Mouse (Mus musculus) left cerebral cortex, adult 18-20 months (tissue): ENCODE measurements at regions not wholly inside any gene's neighbourhood (a gene's known extent, or its start where the extent isn't known, plus 50 kb on each side); places are given as distances from the start of the nearest gene placed in this dataset.
"Not testable (repeated sequence)": the region's sequence is repeated elsewhere in the genome, so short reads cannot be mapped to it uniquely, and the experiment has no call there.

Experiments
- DNase-seq, 2 experiments: peaks; one replicate each; pipeline ENCODE4 v3.0.0; 2021 to 2022; ENCODE audit warnings: low spot score in 2 of 2, mixed read lengths in 1 of 2

DNA sequence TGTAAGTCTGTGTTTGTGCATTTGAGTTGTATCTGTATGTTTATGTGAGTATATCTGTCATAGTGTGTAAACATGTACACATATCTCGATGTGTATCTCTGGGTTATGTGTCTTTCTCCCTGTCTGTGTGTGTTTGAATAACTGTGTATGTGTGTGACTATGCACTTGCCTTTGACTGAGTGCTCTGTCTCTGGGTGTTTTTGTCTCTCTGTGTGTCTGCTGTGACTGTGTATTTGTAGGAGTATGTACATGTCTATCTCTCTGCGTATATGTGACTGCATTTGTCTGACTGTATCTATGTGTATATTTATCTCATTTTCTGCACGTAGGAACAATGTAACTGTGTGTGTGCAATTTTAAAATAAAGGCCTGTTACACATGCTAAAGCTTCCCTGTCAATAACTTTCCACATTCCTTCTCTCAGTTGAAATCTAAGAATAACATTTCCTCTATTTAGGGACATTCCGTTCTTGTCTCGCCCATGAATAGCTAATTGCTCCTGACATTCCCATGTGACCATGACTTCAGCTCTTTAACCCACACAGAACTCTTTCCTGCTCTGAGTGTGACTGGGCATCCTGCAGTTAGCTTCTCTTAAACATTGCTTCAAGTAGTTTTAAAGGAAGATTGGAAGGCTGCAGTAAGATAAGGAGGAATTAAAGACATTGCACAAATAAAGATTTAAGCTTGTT is 257.2 kb upstream of the Klf6 start:
- no peak for DNase-seq

DNA sequence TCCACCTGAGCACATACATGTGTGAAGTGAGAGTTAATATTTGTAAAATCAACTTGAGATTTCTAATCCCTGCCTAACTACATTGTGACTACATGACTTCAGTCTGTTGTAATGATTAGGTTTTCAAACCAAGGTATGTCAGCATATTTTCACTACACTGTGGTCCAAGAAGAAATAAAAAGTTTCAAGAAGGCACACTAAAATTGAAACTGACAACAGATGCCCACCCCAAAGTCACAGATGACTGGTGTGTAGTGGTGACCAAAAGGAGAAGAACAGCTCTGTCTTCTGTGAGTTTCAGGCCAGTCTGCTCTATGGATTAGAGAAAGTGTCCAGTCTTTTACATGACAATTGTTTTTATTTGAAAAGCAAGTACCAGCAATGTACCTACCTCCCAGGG is 255.9 kb upstream of the Klf6 start:
- DNase-seq = no peak

DNA sequence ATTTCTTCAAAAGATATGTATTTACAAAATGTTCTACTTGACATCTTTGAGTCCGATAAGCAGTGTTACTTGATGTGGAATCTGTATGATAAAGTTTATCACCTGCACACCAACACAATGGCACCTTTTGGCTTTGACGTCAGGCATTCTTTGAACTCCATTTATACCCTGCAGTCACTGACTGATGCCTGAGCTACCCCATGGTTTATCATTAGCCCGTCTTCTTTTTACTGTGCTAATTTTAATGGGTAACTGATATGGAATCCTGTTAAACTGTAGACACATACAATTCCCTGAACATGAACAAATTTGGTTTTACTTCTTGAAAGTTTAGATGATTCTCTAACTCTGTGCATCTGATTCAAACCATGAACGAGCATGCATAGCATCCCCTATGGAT is 253.8 kb upstream of the Klf6 start:
- no peak for DNase-seq

DNA sequence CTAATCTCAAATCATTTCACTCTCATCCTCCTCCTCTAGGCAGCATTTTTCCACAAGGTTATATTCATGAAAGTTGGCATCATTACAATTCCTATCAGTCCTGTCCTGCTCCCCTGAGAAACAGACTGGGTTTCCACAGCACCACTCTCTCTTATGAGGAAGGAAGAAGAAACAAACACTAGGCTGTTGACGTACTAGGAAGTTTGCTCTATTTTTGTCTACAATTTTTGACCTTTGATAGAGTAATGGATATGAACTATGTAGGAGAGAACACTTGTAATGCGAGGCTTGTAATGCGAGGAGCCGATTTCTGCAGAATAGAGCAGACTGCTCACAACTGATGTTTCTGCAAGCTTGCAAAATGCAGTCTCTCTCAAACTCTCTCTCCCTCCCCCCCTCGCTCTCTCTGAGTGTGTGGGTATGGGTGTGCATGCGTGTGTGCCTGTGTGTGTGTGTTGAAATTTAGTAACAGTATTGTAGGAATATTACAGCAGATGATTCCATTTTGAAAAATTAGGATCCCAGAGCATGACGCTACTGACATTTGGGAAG is 247.0 kb upstream of the Klf6 start:
- DNase-seq = no peak

DNA sequence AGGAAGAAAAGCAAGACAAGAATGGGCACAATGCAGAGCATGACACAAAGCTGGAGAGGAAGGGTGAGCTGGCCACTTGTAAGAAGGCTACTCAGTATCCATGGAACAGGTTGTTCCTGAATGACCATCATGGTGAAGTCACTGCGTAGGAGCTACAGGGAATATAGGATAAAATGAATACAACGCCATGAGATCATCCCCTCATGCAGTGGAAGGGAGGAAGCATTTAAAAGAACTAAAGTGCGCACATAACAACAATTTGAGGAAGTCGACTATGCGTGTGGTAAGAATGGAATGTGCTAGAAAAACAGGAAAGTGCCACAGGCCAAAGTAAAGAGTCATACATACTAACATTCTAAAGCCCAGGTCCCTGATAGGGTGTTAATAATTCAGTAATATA is 246.4 kb upstream of the Klf6 start:
- no peak for DNase-seq

DNA sequence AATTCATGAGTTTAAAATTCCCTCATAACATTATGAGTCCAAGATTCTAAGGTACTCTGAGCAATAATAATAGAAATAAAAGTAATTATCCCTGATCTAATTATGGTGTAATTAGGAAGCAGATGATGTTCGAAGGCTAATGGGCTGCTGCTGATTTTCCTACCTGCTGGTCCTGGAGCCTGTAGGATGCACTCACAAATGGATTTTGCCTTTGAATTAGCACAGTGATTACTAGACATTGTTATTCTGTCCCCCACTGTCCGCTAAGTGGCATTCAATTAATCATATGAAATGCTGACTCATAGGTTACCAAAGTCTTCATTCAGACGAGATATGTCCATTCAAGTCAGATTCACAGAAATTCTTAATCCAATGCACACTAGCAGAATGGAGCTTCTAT is 246.0 kb upstream of the Klf6 start:
- no peak for DNase-seq

DNA sequence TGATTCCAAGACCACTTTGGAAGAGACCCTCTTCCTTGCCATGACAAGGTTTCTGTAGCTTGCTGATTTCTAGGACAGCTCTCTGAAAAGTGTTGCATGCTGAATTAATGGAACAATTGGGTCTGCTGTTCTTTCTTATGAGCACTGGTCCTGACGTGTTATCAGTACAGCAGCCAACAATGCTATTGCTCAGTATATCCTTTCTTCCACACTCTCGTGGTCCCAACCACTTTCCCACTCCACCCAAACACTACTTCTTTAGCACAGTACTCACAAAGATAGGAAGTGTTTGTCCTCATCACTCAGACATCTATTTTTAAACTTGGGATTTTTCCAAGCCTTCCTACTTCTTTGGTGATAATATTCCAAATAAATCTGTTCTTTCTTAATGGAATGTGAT is 233.2 kb upstream of the Klf6 start:
- no peak for DNase-seq

DNA sequence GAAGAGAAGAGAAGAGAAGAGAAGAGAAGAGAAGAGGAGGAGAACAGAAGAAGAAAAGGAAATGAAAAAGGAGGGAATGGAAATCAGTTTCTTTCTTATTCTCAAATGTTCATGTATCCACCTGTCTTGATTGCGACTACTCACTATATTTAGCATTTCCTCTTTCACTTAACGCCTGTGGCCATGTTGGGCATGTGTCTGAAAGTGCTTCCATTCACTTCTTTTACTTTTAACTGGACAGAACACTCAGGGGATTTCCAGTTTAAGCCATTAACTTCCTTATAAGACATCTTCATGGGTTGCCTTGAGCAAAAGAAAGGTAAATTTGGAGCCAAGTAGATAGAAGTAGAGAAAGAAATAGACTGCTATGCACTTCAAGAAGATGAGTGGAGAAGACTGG is 226.3 kb upstream of the Klf6 start:
- DNase-seq = no peak

DNA sequence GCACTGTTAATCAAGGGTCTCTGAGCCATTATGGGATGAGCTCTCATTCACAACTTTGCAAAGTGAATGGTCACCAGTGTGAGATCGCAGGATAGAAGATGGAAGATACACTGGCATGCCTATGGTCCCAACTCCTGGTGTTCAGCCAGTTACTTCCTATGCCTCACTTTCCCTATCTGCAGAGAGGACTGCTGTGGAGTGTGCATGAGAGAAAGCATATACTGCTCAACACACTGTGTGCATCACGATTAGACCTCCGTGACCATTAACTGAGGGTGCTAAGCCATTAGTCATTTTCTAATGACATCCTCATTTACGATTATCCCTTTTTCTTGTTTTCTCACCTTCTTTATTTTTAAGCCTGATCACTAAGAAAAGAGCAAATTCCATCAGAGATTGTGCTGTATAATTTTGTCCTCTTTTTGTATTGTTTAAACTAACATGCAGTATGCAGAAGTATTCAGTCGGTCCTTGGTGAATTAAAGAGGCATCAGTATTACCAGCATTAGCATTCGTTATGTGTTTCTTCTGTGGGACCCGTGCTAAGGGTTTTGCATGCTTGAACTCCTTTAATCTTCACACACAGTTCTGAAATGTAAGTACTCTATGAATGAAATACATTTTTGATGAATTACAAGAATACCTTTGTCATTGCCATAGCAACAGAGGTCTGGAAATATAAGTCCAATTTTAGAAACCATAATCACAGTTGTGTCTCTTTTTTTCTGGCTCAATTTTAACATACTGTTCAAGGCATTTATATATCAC is 219.4 kb upstream of the Klf6 start:
- no peak for DNase-seq

DNA sequence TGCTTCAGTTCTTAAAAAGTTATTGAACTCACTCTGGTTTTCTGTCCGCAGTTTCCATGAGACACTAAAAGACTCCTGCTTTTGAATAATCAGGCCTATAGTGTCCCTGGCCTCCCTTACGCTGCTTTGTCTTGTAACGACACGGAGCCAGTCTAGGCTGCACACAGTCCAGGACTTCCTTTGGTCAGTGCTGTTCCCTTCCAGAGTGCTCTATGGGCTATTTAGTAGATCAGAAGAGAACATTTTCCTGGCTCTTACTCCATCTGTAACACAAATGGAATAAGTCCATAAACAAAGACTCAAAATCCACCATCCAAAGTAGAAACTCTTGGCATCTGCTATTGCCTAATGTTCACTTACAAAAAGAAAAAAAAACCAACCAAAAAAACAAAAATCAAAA is 213.0 kb upstream of the Klf6 start:
- no peak for DNase-seq

DNA sequence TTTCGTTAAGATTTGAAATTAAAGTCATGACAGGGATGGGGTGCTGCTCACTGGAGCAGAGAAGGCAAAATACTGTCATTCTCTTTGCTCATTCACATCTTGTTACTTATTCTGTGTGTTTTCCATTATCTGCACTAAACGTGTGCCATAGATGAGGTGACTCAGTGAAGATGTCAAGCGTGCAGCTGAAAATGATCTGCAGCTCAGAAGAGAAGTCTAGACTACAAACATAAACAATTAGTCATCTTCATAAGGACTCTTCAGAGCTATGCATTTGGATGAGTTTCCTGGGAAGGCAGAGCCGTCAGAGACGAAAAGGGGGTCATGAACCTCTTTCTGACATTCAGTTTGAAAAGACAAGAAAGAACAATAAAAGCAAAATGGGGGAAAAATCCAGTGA is 203.7 kb upstream of the Klf6 start:
- DNase-seq = no peak

DNA sequence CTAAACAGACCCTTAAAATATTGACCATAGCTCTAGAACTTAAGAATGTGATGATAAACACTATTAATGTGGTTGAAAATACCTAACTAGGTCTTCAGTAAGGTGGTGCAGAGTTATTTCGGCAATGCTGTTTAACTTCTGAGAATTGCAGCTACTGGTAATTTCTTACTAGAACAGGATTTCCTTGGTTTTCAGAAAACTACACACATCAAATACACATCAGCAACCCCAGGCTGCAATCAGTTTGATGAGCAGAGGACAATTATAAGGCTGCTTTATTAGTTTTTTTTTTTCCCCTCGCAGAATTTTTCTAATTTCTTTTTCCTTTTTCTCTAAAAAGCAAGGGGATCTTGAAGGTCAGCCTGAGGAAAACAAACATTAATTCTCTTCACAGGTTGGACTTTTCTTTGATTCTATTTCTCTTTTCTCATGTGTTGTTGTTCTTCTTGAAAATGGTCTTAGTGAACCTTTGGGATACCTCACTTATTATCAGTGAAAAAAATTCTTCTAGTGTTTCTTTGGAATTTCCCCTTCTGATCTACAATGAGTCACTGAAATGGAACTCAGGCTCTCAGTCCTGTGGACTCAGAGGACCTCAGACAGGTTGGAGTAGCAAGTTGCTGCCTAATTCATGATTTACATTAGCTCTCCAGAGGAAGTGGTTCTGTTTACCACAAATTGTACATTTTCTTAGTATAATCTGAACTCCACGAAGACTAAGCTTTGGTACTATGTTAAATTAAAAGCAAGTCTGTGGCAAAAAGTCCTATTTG is 194.9 kb upstream of the Klf6 start:
- DNase-seq = no peak

DNA sequence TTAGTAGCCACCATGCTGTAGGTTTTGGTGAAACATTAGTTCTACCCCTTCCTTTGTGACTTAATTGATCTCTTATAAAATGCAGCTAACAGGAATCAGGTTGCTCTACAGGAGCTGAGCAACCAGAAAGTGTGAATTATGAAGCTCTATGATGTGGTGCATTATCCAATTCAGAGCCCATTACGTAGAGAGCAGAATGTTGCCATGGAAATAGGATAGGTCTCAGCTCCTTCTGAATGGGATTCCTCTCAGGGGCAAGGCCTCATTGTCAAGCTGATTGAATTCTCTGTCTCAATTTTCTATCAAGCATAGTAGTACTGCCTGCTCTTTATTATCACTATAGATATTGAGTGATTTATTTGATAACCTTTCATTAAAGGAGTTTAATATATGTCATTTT is 185.6 kb upstream of the Klf6 start:
- DNase-seq = no peak

DNA sequence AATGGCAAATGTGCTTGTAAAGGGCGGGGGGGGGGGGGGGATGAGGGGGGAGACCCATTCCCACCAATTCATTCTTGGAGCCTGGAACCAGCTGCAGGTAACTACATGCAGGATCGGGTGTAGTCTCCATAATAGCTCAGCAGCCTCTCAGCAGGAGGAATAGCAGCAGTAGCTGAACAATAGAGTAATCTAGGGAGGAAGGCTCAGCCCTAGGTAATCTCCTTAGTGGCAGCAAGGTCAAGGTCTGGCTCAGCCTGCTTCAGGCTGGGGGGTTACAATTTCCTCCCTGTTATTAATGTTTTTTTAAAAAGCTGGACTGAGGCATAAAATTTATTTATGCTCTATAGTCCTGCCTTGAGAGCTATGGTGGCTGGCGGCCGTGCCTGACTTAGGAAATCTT is 171.2 kb upstream of the Klf6 start:
- no peak for DNase-seq

DNA sequence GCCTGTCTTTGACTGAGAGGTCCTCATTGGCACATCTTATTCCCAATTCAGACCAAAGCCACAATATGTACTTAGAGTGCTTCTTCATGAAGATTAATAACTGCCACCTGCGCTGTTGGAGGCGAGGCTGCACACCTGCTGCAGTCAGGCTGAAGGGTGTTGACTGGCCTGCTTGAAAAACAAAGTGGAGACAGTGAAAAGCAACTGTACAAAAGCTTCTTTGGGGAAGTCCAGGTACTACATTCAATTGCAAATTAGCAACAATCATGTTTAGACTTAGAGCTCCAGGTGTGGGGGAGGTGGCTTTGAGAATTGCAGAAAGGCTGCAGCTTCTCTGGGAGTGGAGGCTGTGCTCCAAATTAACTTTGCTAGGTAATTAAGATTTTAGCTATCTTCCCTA is 170.6 kb upstream of the Klf6 start:
- not testable (repeated sequence) for DNase-seq

DNA sequence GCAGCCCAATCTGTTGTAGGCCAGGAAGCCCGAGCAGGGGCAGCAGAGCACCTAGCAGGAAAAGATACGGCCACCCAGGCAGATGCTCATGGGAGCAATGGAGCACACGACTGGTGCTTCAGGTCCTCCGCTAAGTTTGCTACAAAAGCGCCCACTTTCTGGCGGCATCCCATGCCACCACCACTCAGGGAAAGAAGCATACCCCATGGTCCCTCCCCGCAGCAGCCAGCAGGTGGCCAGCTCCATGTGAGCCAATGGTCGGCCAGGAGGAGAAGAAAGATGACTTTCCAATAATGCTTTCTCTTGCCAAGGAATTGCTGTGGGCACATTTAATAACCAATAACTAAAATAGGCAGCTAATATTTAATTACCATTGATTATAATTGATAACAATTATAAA is 166.7 kb upstream of the Klf6 start:
- DNase-seq = no peak

DNA sequence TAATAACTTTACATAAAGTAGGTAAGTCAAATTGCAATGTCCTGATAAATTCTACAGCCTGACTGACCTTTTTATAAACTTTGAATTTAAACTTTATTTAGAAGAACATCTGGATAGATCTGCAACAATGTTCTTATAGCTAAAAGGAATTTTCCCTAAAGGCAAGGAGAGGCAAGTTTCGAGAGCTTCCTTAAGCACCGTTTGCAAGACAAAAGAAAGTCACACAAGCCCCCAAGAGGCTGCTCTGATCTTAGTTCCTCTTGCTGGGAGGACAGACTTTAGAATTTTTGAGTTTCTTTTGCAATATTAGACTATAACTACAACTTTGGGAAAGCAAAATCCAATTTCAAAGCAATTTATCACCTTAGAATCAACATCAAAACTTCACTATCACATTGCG is 165.7 kb upstream of the Klf6 start:
- not testable (repeated sequence) for DNase-seq

DNA sequence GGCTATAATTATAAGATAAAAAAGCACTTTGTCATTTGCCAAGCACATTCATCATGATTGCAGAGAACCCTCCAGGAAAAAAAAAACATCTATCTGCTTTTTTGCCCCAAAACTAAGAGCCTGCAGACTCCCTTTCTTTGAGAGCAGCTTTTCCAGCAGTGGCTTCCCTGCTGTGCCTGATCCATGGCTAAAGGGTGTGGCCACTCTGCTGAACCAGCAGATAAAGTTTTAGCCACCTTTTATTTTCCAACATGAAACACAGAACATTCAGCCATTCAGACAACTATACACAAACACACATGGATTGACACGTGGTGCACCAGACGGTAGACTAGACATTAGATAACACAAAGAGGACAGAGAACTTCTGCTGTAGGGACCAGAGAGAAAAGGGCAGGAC is 164.9 kb upstream of the Klf6 start:
- DNase-seq = no peak

DNA sequence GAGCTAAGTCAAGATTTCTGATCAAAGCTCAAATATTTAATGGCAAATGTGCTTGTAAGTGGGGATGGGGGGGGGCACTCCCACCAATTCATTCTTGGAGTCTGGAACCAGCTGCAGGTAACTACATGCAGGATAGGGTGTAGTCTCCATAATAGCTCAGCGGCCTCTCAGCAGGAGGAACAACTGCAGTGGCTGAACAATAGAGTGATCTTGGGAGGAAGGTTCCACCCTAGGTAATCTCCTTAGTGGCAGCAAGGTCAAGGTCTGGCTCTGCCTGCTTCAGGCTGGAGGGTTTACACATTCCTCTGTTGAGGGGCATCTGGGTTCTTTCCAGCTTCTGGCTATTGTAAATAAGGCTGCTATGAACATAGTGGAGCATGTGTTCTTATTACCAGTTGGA is 164.0 kb upstream of the Klf6 start:
- DNase-seq = not testable (repeated sequence)

DNA sequence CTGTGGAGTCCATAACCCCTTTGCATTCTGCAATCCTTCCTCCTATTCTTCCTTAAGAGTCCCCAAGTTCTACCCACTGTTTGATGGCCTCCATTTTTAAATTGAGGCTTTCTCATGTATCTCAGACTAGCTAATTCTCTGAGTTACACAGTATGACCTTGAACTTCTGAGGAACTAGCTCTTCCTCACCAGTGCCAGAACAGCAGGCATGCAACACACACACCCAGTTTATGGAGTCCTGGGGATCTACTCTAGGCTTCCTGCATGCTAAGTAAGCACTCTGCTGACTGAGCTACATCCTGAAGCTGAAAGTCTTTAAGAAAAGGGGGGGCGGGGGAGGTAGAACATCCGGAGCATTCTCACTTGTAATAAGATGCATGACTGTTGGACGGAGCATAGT is 159.2 kb upstream of the Klf6 start:
- DNase-seq = no peak

DNA sequence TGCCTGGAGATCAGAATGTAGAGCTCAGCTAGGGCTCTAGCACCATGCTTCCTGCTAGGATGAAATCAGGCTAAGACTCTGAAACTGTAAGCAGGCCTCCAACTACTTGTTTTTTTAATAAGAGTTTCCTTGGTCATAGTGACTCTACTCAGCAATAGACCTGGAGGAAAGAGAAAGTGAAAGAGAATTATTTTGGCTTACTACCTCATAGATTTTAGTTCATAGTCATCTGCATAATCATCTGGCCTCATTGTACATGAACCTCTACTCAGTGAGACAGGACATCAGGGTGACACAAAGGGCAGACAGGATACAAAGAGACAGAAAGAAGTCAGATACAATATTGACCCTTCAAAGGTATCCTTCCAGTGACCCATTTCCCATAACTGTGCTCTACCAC is 156.3 kb upstream of the Klf6 start:
- no peak for DNase-seq

DNA sequence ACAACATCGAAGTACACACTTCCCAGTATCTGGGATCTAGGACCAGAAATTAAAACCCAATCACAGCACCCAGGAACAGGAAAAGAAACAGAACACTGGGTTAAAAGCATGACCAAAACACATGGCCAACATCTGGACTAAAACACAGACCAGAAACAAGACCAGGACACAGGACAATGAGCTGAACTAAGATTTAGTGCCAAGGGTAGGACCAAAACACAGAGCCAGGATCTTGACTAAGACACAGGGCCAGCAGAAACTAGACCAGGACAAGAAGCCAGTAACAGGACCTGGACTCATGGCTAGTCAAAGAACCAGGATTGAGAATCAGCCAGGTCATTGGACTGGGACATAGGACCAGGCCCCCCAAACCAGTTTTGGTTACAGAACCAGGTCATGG is 149.6 kb upstream of the Klf6 start:
- DNase-seq = no peak
